Mouse (Mus musculus) forebrain, embryonic 15.5 days (tissue): ENCODE data around the gene Parp16. TPM values are rescaled to one million over a fixed set of nuclear protein-coding genes. Genes with fewer than 3 reads are reported as not detected.
"Not testable (repeated sequence)": the region's sequence is repeated elsewhere in the genome, so short reads cannot be mapped to it uniquely, and the experiment has no call there.

Experiments
- ATAC-seq: fragments of 200-750 bp; cut with Nextera tagmentation; replicated peaks from 2 replicates; pipeline ENCODE4 v1.8.0; 2017; ENCODE audit warnings: mild to moderate bottlenecking, moderate TSS enrichment, moderate library complexity
- H3K27ac ChIP-seq: fragments of 300-500 bp; sonication (generic); replicated peaks from 2 replicates; pipeline ENCODE4 v1.5.1; 2015; ENCODE audit warnings: mild to moderate bottlenecking, inconsistent platforms
- H3K27me3 ChIP-seq: fragments of 300-500 bp; sonication (generic); 2 replicates; pipeline ENCODE4 v1.6.1; 2015; ENCODE audit warnings: inconsistent platforms
- H3K36me3 ChIP-seq: fragments of 300-500 bp; sonication (generic); 2 replicates; pipeline ENCODE4 v1.6.1; 2015; ENCODE audit warnings: mild to moderate bottlenecking, inconsistent platforms
- H3K4me1 ChIP-seq: fragments of 300-500 bp; sonication (generic); 2 replicates; pipeline ENCODE4 v1.6.1; 2015; ENCODE audit warnings: inconsistent platforms
- H3K4me2 ChIP-seq: fragments of 300-500 bp; sonication (generic); replicated peaks from 2 replicates; pipeline ENCODE4 v1.6.1; 2015; ENCODE audit warnings: mild to moderate bottlenecking, inconsistent platforms
- H3K4me3 ChIP-seq: fragments of 300-500 bp; sonication (generic); 2 replicates; pipeline ENCODE4 v1.5.1; 2015; ENCODE audit warnings: mild to moderate bottlenecking, inconsistent platforms
- H3K9ac ChIP-seq: fragments of 300-500 bp; sonication (generic); replicated peaks from 2 replicates; pipeline ENCODE4 v1.6.1; 2015; ENCODE audit warnings: mild to moderate bottlenecking, inconsistent platforms
- H3K9me3 ChIP-seq: fragments of 300-500 bp; sonication (generic); 2 replicates; pipeline ENCODE4 v1.6.1; 2016; ENCODE audit warnings: inconsistent platforms
- WGBS: fragments of 180-500 bp; shearing (Covaris S2); methylation state at CpG from one replicate; pipeline ENCODE4 v1.1.7; 2015; ENCODE audit warnings: mixed read lengths; 5-methylcytosine and 5-hydroxymethylcytosine counted together
- polyA plus RNA-seq: library from polyadenylated mRNA; unstranded; fragments of >200 nt; fragmentation: Nextera tagmentation; extraction: Ambion mirVana; gene quantifications from 2 replicates; pipeline ENCODE4 v1.2.1, GENCODE M21; 2015

Parp16 gene
- polyA plus RNA-seq, 1 experiment from 2014 or later = 4.9 TPM

- Histone ChIP-seq H3K27ac (no peak overlapping the region), H3K4me1 (peaks cover 8% of the 10 kb centered on the region), H3K27me3 (no peaks in the 10 kb centered on the region), H3K4me3 (no peak overlapping the region), H3K36me3 (no peaks in the 10 kb centered on the region), H3K9ac (no peak overlapping the region), H3K4me2 (no peak overlapping the region), H3K9me3 (no peaks in the 10 kb centered on the region)
- WGBS = 80% methylated on average over 6 of the region's 6 CpGs
- ATAC-seq = no peak
Observed at GRCm38 (mm10) chr9:65217661-65218060, 22.5 kb downstream of the Parp16 start.

DNA sequence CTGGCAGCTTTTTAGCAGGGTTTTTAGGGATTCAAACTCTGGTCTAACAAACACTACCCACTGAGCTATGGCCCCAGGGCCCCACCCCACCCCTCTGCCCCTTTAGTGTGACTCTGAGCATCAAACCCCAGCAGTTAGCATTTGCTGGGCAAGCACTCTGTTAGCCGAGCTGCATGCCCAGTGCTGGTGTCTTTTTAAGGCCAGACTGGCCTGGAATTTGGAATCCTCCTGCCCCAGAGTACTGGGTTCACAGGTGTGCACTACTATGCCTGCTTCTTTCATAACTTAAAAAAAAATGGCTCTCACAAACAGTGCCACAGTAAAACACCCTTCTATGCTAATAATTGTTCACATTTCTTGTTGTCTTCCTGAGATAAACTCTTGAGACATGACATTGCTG lies 23.8 kb downstream of the Parp16 start:
- WGBS = 56% methylated on average over 1 of the region's 1 CpGs
- no peaks in the 10 kb centered on the region for H3K36me3 ChIP-seq
- no peak overlapping the region for H3K9ac ChIP-seq
- H3K4me2 ChIP-seq = no peak overlapping the region
- no peaks in the 10 kb centered on the region for H3K9me3 ChIP-seq
- H3K4me3 ChIP-seq = no peak overlapping the region
- peaks cover 8% of the 10 kb centered on the region for H3K4me1 ChIP-seq
- no peak overlapping the region for H3K27ac ChIP-seq
- ATAC-seq = no peak
- H3K27me3 ChIP-seq = no peaks in the 10 kb centered on the region

DNA sequence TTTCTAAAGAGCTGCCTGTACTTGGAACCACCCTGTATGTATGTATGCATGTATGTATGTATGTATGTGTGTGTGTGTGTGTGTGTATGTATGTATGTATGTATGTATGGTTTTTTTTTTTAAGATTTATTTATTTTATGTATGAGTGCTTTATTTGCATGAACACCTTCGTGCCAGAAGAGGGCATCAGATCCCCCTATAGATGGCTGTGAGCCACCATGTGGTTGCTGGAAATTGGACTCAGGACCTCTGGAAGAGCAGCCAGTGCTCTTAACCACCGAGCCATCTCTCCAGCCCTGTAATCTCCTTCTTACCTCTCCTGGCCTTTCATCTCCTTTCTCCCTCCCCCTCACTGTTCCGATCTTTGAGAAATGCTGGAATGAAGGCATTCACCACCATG lies 25.2 kb downstream of the Parp16 start:
- not testable (repeated sequence) for H3K27ac ChIP-seq, ATAC-seq, H3K9ac ChIP-seq, H3K4me1 ChIP-seq, H3K4me3 ChIP-seq, H3K36me3 ChIP-seq, H3K4me2 ChIP-seq, H3K9me3 ChIP-seq, H3K27me3 ChIP-seq
- 38% methylated on average over 3 of the region's 3 CpGs for WGBS

DNA sequence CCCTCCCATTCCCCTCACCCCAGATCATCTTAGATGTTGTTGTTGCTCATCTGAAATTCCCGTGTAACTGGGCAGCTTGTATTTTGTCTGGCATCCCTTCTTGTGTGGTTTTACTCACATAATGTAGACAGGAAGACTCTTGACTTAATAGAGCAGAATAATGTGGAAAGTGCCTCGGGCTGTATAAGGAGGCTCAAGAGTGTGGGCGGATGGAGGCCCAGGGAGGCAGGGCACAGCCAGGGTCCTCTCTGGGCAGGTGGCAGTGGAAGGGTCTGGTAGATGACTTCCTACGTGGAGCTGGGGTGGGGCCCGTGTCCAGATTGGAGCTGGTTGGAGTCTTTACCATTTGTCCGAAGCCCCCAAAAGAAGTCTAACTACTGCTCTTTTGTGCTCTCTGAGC lies 28.8 kb downstream of the Parp16 start:
- WGBS = 78% methylated on average over 6 of the region's 6 CpGs
- no peak for ATAC-seq

GRCm38 (mm10) chr9:65225795-65226194 lies 30.6 kb downstream of the Parp16 start:
- no peak for ATAC-seq
- no peaks in the 10 kb centered on the region for H3K9me3 ChIP-seq
- no peak overlapping the region for H3K4me3 ChIP-seq
- no peak overlapping the region for H3K27ac ChIP-seq
- H3K9ac ChIP-seq = no peak overlapping the region
- WGBS = 22% methylated on average over 4 of the region's 4 CpGs
- H3K36me3 ChIP-seq = no peaks in the 10 kb centered on the region
- no peak overlapping the region for H3K4me2 ChIP-seq
- H3K27me3 ChIP-seq = no peaks in the 10 kb centered on the region
- H3K4me1 ChIP-seq = no peaks in the 10 kb centered on the region

More for the DNA sequence above, 28.8 kb downstream of the Parp16 start:
- no peaks in the 10 kb centered on the region for H3K9me3 ChIP-seq
- H3K36me3 ChIP-seq = no peaks in the 10 kb centered on the region
- no peaks in the 10 kb centered on the region for H3K27me3 ChIP-seq
- H3K27ac ChIP-seq = no peak overlapping the region
- no peak overlapping the region for H3K4me3 ChIP-seq
- H3K9ac ChIP-seq = no peak overlapping the region
- no peak overlapping the region for H3K4me2 ChIP-seq
- no peaks in the 10 kb centered on the region for H3K4me1 ChIP-seq

DNA sequence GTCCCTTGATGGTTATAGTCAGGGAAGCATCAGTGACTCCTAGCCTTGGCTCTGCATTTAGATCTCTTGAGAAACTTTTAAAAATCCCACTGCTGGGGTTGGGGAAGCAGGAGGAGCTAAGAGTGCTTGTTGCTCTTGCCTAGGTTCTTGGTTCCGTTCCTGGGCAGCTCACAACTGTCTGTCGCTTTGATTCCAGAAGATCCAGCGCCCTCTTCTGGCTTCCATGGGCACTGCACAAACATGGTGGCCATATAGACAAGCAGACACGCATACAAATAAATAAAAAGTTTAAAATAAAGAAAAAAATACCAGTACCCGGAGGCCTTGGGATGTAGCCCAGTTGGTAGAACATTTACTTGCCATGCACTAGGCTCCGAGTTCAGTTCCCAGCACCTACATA lies 35.1 kb downstream of the Parp16 start:
- H3K4me3 ChIP-seq = no peak overlapping the region
- ATAC-seq = no peak
- no peak overlapping the region for H3K4me2 ChIP-seq
- H3K9ac ChIP-seq = no peak overlapping the region
- WGBS = 76% methylated on average over 6 of the region's 6 CpGs
- no peak overlapping the region for H3K27ac ChIP-seq
- H3K36me3 ChIP-seq = no peaks in the 10 kb centered on the region
- H3K9me3 ChIP-seq = no peaks in the 10 kb centered on the region
- H3K27me3 ChIP-seq = no peaks in the 10 kb centered on the region
- no peaks in the 10 kb centered on the region for H3K4me1 ChIP-seq

DNA sequence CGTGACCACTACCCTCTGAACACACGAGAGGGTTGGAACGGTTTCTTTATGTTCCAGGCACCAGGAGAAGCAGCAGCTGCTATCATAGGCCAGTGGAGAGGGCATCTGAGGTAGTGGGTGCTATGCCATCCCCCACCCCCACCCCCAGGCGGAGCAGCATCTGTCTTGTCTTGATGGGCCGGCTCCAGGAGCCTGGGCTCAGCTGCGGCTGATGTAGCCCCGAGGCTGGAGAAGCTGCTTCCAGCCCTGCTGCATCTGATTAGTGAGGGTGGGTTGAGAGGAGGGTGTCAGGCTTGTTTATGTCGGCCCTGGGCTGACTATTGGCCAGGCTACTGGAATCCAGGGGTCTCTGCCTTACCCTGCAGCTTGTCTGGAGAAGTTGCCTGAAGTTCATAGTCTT lies 36.1 kb downstream of the Parp16 start:
- 64% methylated on average over 8 of the region's 8 CpGs for WGBS
- ATAC-seq = no peak
- Histone ChIP-seq H3K4me3 (no peak overlapping the region), H3K4me2 (no peak overlapping the region), H3K9me3 (no peaks in the 10 kb centered on the region), H3K27me3 (no peaks in the 10 kb centered on the region), H3K36me3 (no peaks in the 10 kb centered on the region), H3K9ac (no peak overlapping the region), H3K4me1 (no peaks in the 10 kb centered on the region), H3K27ac (no peak overlapping the region)

- H3K9ac ChIP-seq = no peak overlapping the region
- H3K4me3 ChIP-seq = no peak overlapping the region
- no peak for ATAC-seq
- H3K4me2 ChIP-seq = no peak overlapping the region
- H3K27ac ChIP-seq = no peak overlapping the region
- no peaks in the 10 kb centered on the region for H3K36me3 ChIP-seq
- H3K27me3 ChIP-seq = no peaks in the 10 kb centered on the region
- WGBS = 92% methylated on average over 9 of the region's 9 CpGs
- peaks cover 3% of the 10 kb centered on the region; the same call in 1 of the 2 replicates for H3K4me1 ChIP-seq
- H3K9me3 ChIP-seq = no peaks in the 10 kb centered on the region
Observed at GRCm38 (mm10) chr9:65233243-65233985, 38.3 kb downstream of the Parp16 start.

- Histone ChIP-seq H3K4me3 (no peak overlapping the region), H3K27me3 (no peaks in the 10 kb centered on the region), H3K4me1 (peaks cover 3% of the 10 kb centered on the region; the same call in 1 of the 2 replicates), H3K4me2 (no peak overlapping the region), H3K9ac (no peak overlapping the region), H3K9me3 (no peaks in the 10 kb centered on the region), H3K36me3 (no peaks in the 10 kb centered on the region), H3K27ac (no peak overlapping the region)
- WGBS = 85% methylated on average over 3 of the region's 3 CpGs
- no peak for ATAC-seq
Observed at GRCm38 (mm10) chr9:65234734-65235133, 39.6 kb downstream of the Parp16 start.

GRCm38 (mm10) chr9:65235601-65236000 lies 40.4 kb downstream of the Parp16 start:
- ATAC-seq = no peak
- WGBS = 60% methylated on average over 1 of the region's 1 CpGs

GRCm38 (mm10) chr9:65237616-65238015 lies 42.5 kb downstream of the Parp16 start:
- no peaks in the 10 kb centered on the region for H3K36me3 ChIP-seq
- H3K4me3 ChIP-seq = no peak overlapping the region
- WGBS = 82% methylated on average over 11 of the region's 11 CpGs
- ATAC-seq = no peak
- no peak overlapping the region for H3K9ac ChIP-seq
- H3K4me2 ChIP-seq = no peak overlapping the region
- peaks cover 3% of the 10 kb centered on the region; the same call in 1 of the 2 replicates for H3K4me1 ChIP-seq
- H3K27ac ChIP-seq = no peak overlapping the region
- no peaks in the 10 kb centered on the region for H3K27me3 ChIP-seq
- H3K9me3 ChIP-seq = no peaks in the 10 kb centered on the region

More at GRCm38 (mm10) chr9:65235601-65236000, 40.4 kb downstream of the Parp16 start:
- no peaks in the 10 kb centered on the region for H3K9me3 ChIP-seq
- peaks cover 3% of the 10 kb centered on the region; the same call in 1 of the 2 replicates for H3K4me1 ChIP-seq
- H3K9ac ChIP-seq = no peak overlapping the region
- no peaks in the 10 kb centered on the region for H3K36me3 ChIP-seq
- no peak overlapping the region for H3K27ac ChIP-seq
- H3K4me3 ChIP-seq = no peak overlapping the region
- no peaks in the 10 kb centered on the region for H3K27me3 ChIP-seq
- no peak overlapping the region for H3K4me2 ChIP-seq

- Histone ChIP-seq H3K4me3 (no peak overlapping the region), H3K36me3 (no peaks in the 10 kb centered on the region), H3K27ac (no peak overlapping the region), H3K4me2 (no peak overlapping the region), H3K4me1 (peaks cover 3% of the 10 kb centered on the region; the same call in 1 of the 2 replicates), H3K9ac (no peak overlapping the region), H3K9me3 (no peaks in the 10 kb centered on the region), H3K27me3 (no peaks in the 10 kb centered on the region)
- 52% methylated on average over 13 of the region's 13 CpGs for WGBS
- ATAC-seq = no peak
Observed at GRCm38 (mm10) chr9:65238191-65238760, 43.1 kb downstream of the Parp16 start.
